Mouse (Mus musculus) urinary bladder, postnatal 25 days (tissue): ENCODE measurements around the gene Ppp1r13b.

ENCODE experiments used
- DNase-seq: peaks from one replicate; pipeline ENCODE4 v3.0.0; 2022; ENCODE audit warnings: low spot score

Ppp1r13b gene

GRCm38 (mm10) chr12:111794102-111794501 is 113.8 kb downstream of the Ppp1r13b start:
- DNase-seq, result no peak

GRCm38 (mm10) chr12:111791474-111792104 is 116.3 kb downstream of the Ppp1r13b start:
- no peak for DNase-seq

DNA sequence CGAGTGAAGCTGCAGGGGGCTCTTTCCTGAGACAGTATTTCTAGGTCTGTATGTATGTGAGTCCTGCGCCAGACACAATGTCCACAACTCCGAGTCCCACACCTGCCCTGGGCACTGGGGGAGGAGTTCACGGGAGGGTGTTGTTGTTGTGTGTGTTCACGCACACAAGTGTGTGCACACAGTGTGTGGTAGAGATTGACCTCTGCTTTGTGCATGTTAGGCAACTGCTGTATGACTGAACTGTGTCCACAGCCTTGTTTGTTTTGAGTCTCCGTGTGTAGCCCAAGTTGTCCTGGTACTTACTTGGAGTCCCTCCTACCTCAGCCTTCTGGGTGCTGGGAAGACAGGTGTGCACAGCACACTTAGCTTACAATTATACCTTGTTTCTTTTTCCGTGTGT is 117.3 kb downstream of the Ppp1r13b start:
- DNase-seq, result no peak

DNA sequence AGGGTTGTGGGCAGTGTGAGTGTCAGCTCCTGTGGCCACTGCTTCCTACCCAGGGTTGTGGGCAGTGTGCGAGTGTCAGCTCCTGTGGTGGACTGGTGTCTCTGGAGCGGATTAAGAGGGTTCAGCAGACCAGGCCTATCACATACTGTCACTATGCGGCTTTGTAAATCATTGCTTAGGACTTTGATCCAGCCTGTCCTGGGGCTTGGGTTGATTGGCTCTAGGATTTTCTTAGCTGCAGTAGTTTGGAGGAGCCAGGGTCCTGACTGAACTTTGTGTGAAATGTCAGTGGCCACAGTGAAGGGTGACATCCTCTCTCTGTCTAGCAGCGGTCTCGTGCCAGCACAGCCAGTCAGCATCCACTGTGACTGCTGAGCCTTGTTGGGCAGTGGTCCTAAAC is 117.8 kb downstream of the Ppp1r13b start:
- DNase-seq, result no peak

DNA sequence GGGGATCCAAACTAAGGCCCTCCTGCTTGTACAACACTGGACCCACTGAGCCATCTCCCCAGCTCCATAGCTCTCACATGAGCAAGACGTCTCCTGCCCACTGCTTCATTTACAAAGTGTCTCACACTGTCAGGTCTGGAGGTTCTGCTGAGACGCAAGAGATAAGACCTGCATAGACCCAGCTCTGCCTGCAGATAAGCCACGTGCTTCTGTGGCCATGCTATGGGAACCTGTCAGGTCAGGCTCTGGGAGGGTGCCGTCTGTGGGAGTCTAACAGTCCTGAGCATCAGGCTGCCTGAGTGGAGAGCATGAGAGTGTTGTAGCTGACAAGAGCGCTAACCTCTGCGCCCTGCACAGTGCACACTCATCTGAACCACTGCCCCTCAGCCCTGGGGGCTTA is 120.9 kb downstream of the Ppp1r13b start:
- no peak for DNase-seq

DNA sequence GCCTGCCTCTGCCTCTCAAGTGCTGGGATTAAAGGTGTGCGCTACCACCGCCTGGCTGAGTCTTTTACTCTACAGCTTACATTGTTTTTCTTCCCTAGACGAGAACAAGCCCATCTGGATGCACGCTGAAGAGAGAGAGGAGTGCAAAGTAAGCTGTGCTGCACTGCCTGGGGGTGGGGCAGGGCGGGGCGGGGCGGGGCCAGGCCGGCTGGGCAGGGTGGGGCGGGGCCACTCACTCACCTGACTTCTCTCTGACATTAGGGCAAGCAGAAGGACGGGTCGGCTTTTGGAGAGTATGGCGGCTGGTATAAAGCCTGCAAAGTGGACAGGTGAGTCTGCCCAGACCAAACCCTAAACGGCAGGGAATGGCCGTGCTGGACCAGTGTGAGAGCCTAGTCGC is 122.7 kb downstream of the Ppp1r13b start:
- no peak for DNase-seq

GRCm38 (mm10) chr12:111779544-111779943 is 128.4 kb downstream of the Ppp1r13b start:
- no peak for DNase-seq
